Mouse (Mus musculus) brain, embryonic 18.5 days (tissue): ENCODE data around the gene Gm15737.

Experiments
- DNase-seq: peaks from one replicate; pipeline ENCODE4 v3.0.0-alpha.2; 2012; ENCODE audit warnings: low read depth, low spot score

The Gm15737 gene

GRCm38 (mm10) chr6:92869089-92869581 is at the start of gene Gm15737:
Gene Gm15737, plus strand, starts transcription at chr6:92869357.
- no peak for DNase-seq

- DNase-seq = no peak
Measured at GRCm38 (mm10) chr6:92821606-92822005, 47.6 kb upstream of the Gm15737 start.

GRCm38 (mm10) chr6:92822006-92822405 is 47.2 kb upstream of the Gm15737 start:
- DNase-seq = no peak

GRCm38 (mm10) chr6:92823991-92824390 is 45.2 kb upstream of the Gm15737 start:
- DNase-seq = no peak

GRCm38 (mm10) chr6:92826561-92826960 is 42.6 kb upstream of the Gm15737 start:
- DNase-seq = no peak

GRCm38 (mm10) chr6:92827360-92827759 is 41.8 kb upstream of the Gm15737 start:
- no peak for DNase-seq

- no peak for DNase-seq
Measured at GRCm38 (mm10) chr6:92829148-92829547, 40.0 kb upstream of the Gm15737 start.

GRCm38 (mm10) chr6:92831106-92831505 is 38.1 kb upstream of the Gm15737 start:
- no peak for DNase-seq

GRCm38 (mm10) chr6:92842000-92842399 is 27.2 kb upstream of the Gm15737 start:
- DNase-seq = no peak

GRCm38 (mm10) chr6:92843474-92843873 is 25.7 kb upstream of the Gm15737 start:
- DNase-seq = no peak

GRCm38 (mm10) chr6:92845898-92846297 is 23.3 kb upstream of the Gm15737 start:
- no peak for DNase-seq

- DNase-seq = no peak
Measured at GRCm38 (mm10) chr6:92846614-92847013, 22.5 kb upstream of the Gm15737 start.

GRCm38 (mm10) chr6:92849208-92849607 is 19.9 kb upstream of the Gm15737 start:
- no peak for DNase-seq

GRCm38 (mm10) chr6:92850250-92850649 is 18.9 kb upstream of the Gm15737 start:
- DNase-seq = peak; percentile 57

GRCm38 (mm10) chr6:92854873-92855272 is 14.3 kb upstream of the Gm15737 start:
- DNase-seq = no peak

GRCm38 (mm10) chr6:92857761-92858160 is 11.4 kb upstream of the Gm15737 start:
- no peak for DNase-seq

- DNase-seq = no peak
Measured at GRCm38 (mm10) chr6:92858721-92859510, 10.2 kb upstream of the Gm15737 start.

- no peak for DNase-seq
Measured at GRCm38 (mm10) chr6:92860285-92860912, 8.8 kb upstream of the Gm15737 start.

- no peak for DNase-seq
Measured at GRCm38 (mm10) chr6:92862599-92862998, 6.6 kb upstream of the Gm15737 start.

- no peak for DNase-seq
Measured at GRCm38 (mm10) chr6:92869582-92870219, 544 bp downstream of the Gm15737 start.

GRCm38 (mm10) chr6:92871813-92872212 is 2.7 kb downstream of the Gm15737 start:
- DNase-seq = no peak

- DNase-seq = no peak
Measured at GRCm38 (mm10) chr6:92872766-92873165, 3.6 kb downstream of the Gm15737 start.
